Mouse (Mus musculus): ENCODE measurements around the gene Nrg4. TPM values are rescaled to one million over a fixed set of nuclear protein-coding genes. Genes with fewer than 3 reads are reported as not detected.

Gene Nrg4
- 1 to 10 TPM in 1 of 2 experiments, under 1 TPM in 1; 0.59 to 1.0 TPM for total RNA-seq (2021)
- long read RNA-seq, experiment 1, partial matches to known transcripts, result 0 of 1 reads
- long read RNA-seq, experiment 1, other reads (novel, unspliced or antisense), result 1 of 1 reads
- long read RNA-seq, experiment 2, result 0 reads

DNA sequence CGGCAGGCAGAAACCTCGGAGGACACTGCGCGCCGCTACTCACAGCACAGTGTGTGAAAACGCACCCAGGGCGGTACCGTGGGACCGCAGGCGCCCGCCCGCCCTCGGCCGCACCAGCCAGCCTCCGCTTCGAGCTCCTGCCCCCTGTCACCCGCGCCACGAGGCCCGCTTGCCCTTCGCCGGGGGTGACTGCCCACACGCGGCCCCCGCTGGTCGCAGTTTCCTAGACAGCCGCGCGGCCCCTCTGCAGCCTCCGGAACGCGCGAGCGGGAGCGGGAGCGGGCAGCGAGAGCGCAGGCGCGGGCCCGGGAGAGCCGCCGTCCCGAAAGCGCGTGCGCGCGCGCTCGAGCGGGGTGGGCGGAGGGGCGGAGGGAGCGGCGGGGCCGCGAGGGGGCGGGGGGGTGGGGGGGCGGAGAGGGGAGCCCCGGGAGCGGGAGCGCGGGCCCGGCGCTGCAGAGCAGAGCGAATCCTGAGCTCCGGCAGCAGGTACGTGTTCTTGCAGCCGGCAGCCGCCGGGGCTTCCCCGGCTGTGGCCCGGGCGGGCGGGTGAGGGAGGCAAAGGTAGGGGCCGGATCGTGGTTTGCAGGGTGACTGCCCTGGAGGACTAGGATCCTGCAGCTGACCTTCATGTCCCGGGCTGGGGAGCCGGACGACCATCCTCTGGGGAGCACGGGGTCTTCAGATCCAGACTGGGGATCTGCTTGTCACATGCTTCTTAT, at the start of gene Nrg4, which contains the start of gene Tmem266:
Gene Nrg4, minus strand, starts transcription at position 330 of the 719 bp plus-strand sequence.
Gene Tmem266, plus strand, starts transcription at position 399 of the 719 bp plus-strand sequence.
- TF ChIP-seq CTCF (IDR thresholded peaks at IDR 0.05), result no peak
- intact Hi-C loops (cut with DNase I), result loop anchor here (5.0 kb wide), 1 partner anchor 66 kb away; no protein-coding TSS in a partner anchor
- Histone ChIP-seq H3K27ac (peak within 1 kb of the TSS; percentile 83), H3K4me3 (peak within 1 kb of the TSS; percentile 93)
- peak; percentile 85 for DNase-seq

DNA sequence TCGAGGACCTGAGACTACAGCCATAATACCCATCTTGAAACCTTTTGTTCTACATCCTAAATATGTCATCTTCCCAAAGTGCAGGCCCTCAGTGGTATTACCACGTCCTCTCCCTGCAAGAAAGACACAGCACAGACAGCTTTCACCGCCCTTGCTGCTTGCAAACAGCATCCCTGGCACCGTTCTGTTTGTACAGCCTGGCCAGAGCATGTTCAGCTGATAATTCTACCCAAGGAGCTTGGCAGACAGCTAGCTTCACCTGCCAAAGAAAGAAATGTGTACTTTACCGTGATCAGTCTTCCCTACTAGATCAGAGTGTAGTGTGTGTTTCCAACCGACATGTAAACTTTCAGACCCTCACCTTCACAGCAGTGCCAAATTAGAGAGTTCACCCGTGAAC, 45.3 kb upstream of the Nrg4 start:
- no peak overlapping the region for H3K4me3 ChIP-seq
- no peak for DNase-seq
- intact Hi-C loops (cut with DNase I), result no loop called here
- no peak for TF ChIP-seq CTCF (IDR thresholded peaks at IDR 0.05)
- H3K27ac ChIP-seq, result no peak overlapping the region

DNA sequence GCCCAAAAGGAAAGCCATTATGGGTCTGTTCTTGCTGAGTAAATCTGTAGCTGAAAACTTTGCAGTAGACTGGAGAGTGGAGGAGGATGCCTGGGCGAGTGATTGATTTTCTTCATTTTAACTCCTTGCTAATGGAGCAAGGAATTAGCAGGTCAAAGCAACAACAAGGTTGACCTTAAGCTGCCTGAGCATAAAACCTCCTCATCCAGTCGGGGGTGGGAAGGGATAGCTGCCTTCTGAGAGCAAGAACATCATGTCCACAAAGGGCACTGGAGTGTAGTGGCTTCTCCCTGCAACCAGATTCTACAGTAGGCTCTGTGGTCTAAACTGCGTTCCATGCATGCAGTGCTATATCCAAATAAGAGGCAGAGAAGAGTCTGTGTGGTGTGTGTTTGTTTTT, 41.4 kb upstream of the Nrg4 start:
- no peak for TF ChIP-seq CTCF (IDR thresholded peaks at IDR 0.05)
- no peak overlapping the region for H3K27ac ChIP-seq
- no peak overlapping the region for H3K4me3 ChIP-seq
- intact Hi-C loops (cut with DNase I), result no loop called here
- no peak for DNase-seq

DNA sequence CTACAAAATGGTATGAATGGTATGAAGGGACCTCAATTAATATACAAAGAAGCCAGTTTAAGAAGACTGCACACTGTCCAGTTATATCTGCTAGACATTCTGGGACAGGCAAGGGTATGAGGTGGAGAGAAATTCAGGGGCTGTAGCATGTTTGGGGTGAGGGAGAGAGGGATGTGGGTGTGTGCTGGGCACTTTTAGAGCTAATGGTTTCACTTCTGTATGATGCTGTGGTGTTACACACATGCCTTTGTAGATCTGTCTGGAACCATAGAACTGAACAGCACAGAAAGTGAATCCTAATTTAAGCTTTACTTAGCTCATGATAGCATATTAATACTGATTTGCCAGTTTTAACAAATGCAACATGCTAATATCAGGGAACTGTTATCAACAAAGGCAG, 37.1 kb upstream of the Nrg4 start:
- no peak for DNase-seq
- intact Hi-C loops (cut with DNase I), result no loop called here
- Histone ChIP-seq H3K27ac (no peak overlapping the region), H3K4me3 (no peak overlapping the region)
- TF ChIP-seq CTCF (IDR thresholded peaks at IDR 0.05), result no peak

DNA sequence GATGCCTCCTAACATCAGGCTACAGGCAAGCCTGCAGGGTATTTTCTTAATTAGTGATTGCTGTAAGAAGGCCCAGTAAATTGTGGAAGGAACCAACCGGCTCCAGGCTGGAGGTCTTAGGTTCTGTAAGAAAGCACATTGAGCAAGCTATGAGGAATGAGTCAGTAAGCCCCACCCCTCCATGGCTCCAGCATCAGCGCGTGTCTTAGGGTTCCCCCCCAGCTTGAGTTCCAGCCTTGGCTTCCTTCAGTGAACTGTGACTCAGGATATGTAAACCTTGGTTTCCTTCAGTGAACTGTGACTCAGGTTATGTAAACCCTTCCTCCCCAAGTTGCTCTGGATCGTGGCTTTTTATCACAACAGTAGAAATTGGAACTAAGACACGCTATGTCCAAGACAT, 35.3 kb upstream of the Nrg4 start:
- DNase-seq, result no peak
- no peak overlapping the region for H3K27ac ChIP-seq
- no peak overlapping the region for H3K4me3 ChIP-seq
- TF ChIP-seq CTCF (IDR thresholded peaks at IDR 0.05), result no peak
- intact Hi-C loops (cut with DNase I), result no loop called here

DNA sequence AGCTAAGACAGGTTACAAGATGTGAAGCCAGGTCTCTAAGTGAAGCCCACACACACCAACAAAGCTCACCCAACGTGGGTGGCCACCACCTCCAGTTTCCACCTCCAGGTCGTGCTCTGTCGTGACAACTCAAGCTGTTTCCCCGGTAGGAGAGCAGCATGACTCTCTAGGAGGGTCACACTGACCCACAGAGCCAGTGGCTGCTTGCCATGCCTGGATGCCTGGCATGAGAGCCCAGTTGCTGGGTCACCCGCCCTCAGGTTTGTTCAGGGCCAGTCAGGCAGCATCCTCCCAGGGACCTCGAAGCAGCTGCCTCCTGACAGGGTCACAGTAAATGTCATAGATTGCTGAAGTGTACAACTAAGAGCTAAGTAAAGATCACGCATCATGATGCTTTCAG, 34.2 kb upstream of the Nrg4 start:
- intact Hi-C loops (cut with DNase I), result no loop called here
- H3K4me3 ChIP-seq, result no peak overlapping the region
- no peak for TF ChIP-seq CTCF (IDR thresholded peaks at IDR 0.05)
- DNase-seq, result no peak
- peak overlapping the region; percentile 49; the same call in 1 of the 2 replicates for H3K27ac ChIP-seq

DNA sequence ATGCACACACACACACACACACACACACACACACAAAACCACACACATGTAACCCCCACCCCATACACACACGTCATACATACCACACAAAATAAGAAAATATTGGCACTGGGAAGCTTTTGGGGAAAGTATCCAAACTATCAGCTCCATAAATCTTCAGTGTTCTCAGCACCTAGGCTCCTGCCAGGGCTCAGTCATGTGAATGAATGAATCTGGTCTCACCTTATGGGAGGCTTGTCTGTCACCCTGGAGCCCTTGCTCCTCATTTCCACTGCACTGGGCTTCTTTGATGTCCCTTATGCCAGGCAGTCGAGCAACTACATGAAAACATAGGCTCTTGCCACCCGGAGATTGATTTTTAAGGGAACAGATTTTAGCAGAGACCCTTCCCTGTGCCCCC, 33.7 kb upstream of the Nrg4 start:
- TF ChIP-seq CTCF (IDR thresholded peaks at IDR 0.05), result no peak

DNA sequence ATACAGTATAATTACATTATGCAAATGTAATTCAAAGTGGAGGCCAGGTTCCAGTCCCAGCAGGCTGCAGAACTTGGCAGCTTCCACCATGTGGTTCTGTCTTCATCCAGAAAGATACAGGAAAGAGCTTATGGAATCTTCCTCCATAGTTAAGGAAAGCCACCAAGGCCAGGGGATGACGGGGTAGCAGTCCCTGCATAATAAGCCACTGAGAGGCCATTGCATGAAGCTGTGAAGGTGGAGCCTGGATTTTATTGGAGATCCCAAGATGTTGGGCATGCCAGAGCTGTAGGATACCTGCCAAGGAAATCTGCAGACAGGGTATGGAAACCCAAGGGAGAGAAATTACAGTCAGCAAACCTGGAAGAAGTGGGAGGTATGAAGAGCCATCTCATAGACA, 30.5 kb upstream of the Nrg4 start:
- TF ChIP-seq CTCF (IDR thresholded peaks at IDR 0.05), result no peak
- Histone ChIP-seq H3K4me3 (no peak overlapping the region), H3K27ac (no peak overlapping the region)
- DNase-seq, result no peak
- intact Hi-C loops (cut with DNase I), result no loop called here

More for the DNA sequence above, 33.7 kb upstream of the Nrg4 start:
- H3K27ac ChIP-seq, result peak overlapping the region; percentile 43; the same call in 1 of the 2 replicates
- no peak overlapping the region for H3K4me3 ChIP-seq
- intact Hi-C loops (cut with DNase I), result no loop called here
- no peak for DNase-seq

DNA sequence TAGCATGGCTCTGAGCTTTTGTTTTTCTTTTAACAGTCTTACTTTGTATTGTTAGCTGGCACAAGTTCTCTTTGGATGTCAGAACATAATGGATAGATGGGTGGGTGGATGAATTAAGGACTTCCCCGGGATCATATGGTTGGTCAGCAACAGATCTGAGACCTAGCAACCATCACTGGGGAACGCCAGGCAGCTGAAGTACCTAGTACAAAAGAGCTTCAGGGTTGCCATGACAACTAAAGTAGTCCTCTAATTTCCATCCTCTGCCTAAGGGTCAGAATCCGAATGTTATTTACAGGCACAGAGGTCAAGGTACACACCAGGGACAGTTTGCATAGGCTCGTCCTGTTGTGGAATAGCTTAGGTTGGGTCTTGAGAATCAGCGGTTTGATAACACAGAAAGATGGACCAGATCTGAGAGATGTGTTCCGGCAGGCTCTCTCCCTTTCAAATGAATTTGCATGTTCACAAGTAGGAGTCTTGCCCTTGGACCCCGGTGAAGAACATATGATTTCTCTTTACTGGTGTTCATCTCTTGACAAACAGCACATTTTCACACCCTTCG, 28.7 kb upstream of the Nrg4 start:
- no peak overlapping the region for H3K27ac ChIP-seq
- H3K4me3 ChIP-seq, result no peak overlapping the region
- DNase-seq, result no peak
- intact Hi-C loops (cut with DNase I), result no loop called here
- no peak for TF ChIP-seq CTCF (IDR thresholded peaks at IDR 0.05)

DNA sequence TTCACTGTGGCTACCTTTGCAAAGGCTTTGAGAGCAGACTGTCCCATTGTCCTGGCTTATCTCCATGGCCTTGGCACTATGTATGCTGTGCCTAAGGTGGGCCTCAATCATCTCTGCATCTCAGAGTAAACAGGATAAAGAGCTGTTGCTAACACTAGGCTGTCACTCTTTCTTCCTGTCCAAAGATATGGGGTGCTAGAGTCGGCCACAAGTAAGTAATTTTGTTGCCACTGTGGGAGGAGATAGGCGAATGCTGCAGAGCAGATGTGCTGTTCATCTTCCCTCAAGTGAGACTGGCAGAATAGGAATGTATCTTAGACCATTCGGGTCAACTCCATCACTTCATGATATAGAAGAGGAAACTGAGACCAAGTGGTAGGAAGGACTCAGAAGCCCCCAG, 28.0 kb upstream of the Nrg4 start:
- Histone ChIP-seq H3K4me3 (no peak overlapping the region), H3K27ac (no peak overlapping the region)
- intact Hi-C loops (cut with DNase I), result no loop called here
- no peak for TF ChIP-seq CTCF (IDR thresholded peaks at IDR 0.05)
- no peak for DNase-seq

DNA sequence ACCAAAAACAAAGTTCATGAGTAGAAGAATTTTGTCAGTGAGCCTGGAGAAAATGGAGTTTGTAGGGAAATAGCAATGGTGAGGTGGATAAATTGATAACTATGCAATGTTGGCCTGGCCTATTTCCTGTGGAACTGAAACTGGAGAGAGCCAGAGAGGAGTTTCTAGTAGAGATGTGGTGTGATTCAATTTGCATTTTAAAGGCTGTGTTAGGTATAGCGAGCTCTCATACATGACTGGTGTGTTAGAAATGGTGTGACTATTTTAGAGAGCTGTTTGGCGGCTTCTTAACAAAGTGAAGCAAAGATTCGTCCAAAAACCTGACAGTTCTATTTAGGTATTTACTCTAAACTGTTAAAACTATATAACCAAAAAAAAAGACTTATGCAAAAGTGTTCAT, 22.0 kb upstream of the Nrg4 start:
- no peak for DNase-seq
- intact Hi-C loops (cut with DNase I), result no loop called here
- Histone ChIP-seq H3K27ac (no peak overlapping the region), H3K4me3 (no peak overlapping the region)
- no peak for TF ChIP-seq CTCF (IDR thresholded peaks at IDR 0.05)

DNA sequence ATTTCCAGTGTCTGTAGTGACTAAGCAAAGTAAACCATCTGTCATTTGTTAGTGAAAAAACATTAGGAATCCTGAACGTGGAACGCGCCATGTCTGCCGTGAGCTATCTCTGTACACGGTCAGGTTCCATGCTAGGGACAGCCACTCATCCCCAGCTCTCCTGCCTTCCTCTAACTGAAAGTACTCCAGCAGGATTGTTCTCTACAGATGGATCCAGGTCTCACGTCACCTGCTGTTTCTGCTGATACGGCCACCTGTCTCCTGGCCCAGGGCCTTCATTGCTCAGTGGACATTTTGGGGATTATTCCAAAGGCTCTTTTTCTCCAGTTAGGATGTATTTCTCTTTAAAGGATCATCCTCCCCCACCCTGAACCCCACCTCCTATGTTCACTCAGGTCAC, 18.7 kb upstream of the Nrg4 start:
- no peak for DNase-seq
- no peak overlapping the region for H3K4me3 ChIP-seq
- H3K27ac ChIP-seq, result no peak overlapping the region
- no peak for TF ChIP-seq CTCF (IDR thresholded peaks at IDR 0.05)
- intact Hi-C loops (cut with DNase I), result no loop called here

DNA sequence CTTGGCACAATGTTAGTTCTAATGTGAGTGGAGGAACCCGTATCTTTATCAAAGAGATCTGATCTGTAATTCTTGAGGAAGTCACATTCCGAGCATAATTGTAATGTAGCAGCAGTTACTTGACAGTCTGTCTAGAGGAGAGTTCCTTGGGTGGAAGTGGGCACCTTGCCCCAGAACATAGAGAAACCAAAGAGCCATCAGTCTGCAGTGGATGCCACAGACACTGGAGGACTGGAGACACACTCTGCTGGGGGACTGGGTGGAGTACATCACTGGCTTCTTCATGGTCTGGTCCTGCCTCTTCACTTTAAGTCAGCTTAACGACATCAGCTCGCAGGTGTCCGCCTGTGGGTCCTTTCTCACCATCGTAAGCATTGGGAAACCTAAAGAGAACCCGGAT, 17.5 kb upstream of the Nrg4 start:
- Histone ChIP-seq H3K4me3 (no peak overlapping the region), H3K27ac (no peak overlapping the region)
- no peak for TF ChIP-seq CTCF (IDR thresholded peaks at IDR 0.05)
- intact Hi-C loops (cut with DNase I), result no loop called here
- DNase-seq, result no peak

Data from gastrocnemius, adult 2 months (tissue).